Mouse (Mus musculus): Measurements from ENCODE around the gene Sergef.

Sergef gene

DNA sequence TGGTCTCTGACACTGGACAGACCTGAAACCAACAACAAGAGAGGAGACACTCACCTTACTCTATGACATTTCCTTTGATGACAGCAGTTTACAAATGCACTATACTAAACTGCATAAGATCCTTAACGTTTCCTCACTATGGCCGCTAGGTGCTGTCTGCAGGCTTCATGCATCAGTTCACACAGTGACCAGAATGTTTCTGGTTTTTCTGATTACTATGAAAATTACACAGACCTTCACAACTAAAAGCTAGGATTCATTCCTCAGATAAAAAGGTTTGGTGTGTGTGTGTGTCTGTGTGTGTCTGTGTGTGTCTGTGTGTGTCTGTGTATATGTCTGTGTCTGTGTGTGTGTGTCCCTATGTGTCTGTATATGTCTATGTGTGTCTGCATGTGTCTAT, 63.7 kb downstream of the Sergef start:
- DNase-seq (ENCODE audit: low spot score in 2 of 2) = no peak

DNA sequence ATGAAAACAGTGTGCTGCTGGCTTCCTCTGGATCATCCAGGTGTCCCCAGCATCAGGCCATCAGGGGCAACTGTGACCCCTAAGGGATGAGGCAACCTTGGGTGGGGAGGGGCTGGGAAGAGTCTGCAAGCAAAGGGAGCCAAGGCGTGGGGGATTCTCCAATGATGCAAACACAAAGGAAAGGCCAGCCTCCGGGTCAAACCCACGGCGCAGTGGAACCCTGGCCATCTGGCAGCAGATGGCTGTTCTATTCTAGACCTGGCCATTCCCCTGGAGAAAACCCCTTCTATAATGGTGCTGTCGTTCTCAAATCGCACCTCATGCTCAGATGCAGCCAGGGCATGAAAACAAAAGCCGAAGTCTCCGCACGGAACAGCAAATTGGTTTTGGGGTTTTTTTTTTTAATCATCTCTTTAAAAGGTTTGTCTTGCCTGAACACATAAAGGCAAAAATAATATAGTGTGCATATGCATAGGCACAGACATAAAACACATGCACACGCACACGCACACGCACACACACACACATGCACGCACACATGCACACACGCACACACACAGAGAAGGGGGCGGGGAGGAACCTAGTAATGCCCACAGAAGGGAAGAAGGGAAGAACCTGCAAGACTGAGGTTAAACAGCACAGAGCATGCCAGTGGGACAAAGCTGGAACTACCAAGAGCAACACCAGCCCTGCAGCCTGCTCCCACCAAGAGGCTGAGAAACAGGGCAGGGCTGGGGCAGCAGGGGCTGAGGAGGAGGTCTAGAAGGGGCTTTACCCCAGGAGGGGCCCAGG, 66.6 kb downstream of the Sergef start:
- DNase-seq (ENCODE audit: low spot score in 2 of 2) = no peak

DNA sequence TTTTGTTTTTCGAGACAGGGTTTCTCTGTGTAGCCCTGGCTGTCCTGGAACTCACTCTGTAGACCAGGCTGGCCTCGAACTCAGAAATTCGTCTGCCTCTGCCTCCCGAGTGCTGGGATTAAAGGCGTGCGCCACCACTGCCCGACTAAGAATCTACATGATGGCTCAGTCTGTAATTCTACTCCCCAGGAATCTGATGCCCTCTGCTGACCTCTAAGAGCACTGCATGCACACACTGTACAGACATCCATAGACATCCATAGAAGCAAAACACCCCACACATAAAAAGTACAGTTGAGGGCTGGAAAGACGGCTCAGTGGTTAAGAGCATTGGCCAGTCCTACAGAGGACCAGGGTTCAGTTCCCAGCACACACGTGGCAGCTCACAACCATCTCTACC, 70.1 kb downstream of the Sergef start:
- peak; percentile 41 to 47 for DNase-seq (ENCODE audit: low spot score in 2 of 2)

DNA sequence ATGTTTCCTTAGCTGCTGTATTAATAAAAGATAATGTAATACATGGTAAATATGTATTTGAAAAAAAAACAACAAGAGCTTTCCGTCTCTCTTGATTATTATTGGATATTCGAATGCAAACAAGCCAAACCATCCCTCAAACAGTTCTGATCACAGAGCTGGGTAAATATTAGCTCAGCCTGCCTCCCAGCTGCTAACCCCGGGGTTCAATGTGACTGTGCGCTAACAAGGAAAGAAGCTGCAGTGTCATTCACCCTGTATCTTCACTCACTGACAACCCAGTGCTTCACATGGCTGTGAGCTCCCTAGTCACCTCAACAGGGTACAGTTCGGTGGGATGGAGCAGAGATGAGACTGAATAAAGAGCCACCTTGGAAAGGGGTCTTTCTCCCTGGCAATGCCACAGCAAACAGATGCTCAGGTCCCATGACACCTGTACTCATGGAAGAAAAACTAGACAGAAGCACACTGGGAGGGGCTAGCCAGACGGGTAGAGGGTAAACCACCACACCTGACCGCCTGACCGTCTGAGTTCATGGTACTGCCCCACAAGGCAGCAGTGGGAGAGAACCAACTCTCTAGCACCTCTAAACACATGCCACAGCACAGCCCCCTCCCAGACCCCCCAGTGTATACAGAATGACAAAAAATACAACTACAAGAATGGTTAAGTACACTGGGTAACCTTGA, 73.1 kb downstream of the Sergef start:
- no peak for DNase-seq (ENCODE audit: low spot score in 2 of 2)

DNA sequence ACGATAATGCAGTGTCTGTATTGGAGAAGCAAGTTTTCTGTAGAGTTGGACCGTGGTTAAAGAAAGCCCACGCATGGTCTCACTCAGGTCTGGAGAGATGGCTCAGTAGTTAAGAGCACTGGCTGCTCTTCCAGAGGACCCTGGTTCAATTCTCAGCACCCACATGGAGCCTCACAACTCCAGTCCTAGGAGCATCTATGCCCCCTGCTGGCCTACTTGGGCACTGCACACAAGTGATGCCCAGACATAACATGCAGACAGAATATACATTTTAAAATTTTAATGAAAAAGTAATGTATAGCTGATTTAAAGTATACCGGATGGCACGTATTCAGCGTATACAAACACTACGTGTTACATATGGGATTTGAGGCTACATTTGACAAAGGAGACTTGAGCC, 74.2 kb downstream of the Sergef start:
- DNase-seq (ENCODE audit: low spot score in 2 of 2) = no peak

DNA sequence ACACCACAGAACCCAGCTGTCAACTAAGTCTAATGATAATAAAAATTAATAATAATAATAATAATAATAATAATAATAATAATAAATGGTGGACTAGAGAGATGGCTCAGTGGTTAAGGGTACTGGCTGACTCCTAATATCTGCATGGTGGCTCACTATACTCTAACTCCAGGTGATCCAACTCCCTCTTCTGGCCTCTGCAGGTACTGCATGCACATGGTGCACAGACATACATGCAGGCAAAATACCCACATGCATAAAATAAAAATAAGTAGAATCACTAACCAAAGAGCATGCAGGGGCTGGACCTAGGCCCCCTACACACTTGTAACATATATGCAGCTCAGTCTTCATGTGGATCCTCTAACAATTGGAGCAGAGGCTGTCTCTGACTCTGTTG, 75.8 kb downstream of the Sergef start:
- DNase-seq (ENCODE audit: low spot score in 2 of 2) = no peak

DNA sequence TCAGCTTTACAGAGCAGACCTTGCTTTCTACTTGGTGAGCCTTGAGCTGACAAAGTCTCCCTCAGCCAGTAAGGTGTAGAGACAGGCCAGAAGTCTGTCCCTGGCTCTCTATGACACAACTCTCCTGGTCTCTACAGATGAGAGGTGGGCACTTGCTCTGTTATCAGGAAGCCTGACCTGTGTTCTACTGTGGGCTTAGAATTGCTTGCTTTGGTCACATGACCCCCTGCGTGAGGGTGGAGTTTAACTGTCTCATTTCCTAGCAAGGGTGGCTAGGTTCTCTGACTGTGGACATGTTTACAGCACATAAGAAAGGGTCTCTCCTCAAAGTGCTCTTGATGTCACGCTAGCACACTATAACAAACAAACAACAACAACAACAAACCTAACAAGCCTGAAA, 79.5 kb downstream of the Sergef start:
- no peak for DNase-seq (ENCODE audit: low spot score in 2 of 2)

DNA sequence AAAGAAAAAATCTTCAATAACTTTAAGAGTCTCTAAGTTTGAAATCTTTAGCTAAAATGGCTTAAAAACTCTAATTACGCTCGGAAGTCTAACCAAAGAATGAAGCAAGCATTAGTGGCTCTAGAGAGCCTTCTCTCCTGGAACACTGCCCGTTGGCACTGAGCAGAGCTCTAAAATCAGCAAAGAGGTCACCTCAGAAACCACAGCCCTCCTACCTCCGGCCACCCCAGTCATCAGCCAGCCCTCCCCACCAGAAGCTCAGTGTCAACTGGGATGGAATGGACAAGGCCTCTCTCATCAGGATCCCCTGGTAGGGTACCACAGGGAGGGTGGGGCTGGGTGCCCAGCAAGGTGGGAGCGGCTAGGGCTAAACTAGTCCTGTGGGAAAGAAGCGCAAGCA, 80.0 kb downstream of the Sergef start:
- no peak for DNase-seq (ENCODE audit: low spot score in 2 of 2)

DNA sequence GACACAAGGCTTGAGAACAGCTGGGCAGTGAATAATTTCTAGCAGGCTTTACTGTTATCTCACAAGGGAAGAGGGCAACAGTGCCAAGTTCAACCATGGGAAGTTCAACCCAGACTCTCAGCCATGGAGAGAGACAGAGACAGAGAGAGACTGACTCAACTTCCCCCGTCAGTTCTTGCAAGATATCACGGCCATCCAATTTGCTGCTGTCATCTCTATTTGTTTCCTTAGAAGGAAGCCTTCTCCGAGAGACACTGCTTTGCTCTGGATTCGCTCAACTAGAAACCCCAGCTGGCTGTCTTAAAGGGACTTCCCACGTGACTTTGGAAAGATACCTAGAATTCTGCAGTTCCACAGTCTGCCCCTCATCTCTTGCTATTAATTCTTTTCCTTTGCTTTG, 80.6 kb downstream of the Sergef start:
- DNase-seq (ENCODE audit: low spot score in 2 of 2) = no peak

DNA sequence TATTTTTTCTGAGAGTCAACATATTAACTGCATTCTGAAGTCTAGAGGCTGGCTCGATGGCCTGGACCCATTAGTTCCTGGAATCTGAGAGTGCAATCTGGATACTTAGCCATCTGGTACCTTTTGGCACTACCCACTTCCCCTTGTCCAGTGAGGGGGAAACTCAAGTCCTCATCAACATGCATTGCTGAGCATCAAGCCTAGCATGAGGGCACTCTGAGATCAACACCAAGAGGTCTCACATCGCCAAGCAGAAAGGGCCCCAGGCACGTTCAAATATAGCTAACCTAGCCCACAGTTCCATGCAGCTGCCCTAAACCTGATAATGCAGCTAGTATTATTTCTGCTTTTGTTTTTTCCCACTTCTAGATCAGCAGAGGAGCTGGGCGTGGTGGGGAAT, 81.6 kb downstream of the Sergef start:
- no peak for DNase-seq (ENCODE audit: low spot score in 2 of 2)

DNA sequence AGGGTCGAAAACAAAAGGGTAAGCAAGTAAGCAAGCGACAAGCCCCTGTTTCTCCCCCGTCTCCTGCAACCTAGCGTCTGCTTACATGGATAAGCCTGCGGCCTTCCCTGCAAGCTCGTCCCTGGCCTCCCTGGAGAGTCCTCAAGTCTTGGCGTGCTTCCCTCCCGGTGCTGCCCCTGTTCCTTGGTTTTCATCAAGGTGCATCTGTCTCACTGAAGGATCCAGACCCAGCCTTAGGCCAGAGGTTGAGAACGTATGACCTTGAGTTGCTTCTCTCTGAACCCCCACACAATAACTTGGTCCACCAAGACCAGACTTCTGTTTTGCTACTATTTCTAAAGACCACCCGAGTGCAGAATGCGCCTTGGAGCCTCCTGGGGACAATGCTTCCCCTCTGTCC, 82.2 kb downstream of the Sergef start:
- DNase-seq (ENCODE audit: low spot score in 2 of 2) = no peak

DNA sequence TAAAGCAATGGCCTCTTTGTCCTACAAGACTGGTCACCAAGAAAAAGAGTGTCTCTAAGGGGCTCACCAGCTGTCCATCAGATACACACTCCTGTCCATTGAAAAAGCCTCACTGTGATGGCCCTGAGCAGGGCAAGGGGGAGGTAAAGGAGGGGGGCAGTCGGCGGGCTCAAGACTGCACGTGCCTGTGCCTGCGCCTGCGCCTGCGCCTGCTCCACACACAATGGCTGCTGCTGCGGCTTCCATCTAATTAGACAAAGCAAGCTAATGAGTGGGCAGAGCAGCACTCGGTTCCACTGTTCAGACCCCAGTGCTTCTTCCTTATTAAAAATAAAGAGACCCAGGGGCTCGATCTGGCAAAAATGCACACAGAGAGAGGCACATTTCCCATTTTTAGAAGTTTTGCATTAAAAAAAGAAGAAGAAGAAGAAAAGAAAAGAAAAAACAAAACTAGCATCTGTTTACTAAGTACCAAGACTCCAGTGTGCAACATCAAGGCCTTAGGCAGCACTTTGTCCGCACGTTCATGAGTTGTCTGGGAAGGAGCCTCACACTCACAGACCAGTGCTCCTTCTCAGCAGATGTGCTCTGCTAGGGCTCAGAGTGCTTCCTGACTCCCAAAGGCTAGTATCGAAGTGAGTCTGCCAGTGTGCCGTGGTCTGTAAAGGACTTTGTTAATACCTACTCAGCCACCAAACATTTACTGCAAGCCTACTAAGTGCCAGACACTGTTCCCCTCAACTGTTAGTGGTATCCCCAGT, 83.1 kb downstream of the Sergef start:
- no peak for DNase-seq (ENCODE audit: low spot score in 2 of 2)

DNA sequence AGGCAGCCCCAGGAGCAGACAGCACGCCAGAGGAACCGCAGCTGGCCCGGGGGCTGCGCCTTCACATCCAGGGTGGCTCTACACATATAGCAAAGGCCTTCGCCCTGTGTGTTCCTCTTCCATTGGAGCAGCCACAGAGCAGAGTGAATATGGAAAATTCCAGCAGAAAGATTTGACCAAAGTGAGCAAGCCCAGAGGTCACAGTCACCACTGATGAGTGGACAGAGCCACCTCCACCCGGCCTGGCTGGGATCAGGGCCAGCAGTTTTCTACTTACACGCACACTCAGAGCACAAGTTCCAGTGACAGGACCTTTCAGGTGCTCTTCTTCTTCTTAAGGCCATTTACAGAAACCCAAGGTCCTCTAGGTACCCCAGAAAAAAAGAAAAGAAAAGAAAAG, 83.9 kb downstream of the Sergef start:
- no peak for DNase-seq (ENCODE audit: low spot score in 2 of 2)

DNA sequence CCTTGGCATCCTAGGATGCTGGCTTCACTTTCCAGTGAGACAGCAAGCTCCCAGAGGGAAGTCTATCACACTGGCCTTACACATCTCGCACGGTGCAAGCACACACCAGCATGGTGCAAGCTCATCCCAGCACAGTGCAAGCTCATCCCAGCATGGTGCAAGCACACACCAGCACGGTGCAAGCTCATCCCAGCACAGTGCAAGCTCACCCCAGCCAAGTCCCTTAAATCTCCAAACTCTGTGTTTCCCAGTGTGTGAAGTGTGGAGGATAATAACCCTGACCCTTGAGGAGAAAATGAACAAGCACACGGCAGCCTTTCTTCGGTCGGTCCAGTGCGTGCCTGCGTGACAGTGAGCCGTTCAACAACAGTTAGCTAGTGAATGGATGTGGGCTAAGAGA, 84.8 kb downstream of the Sergef start:
- no peak for DNase-seq (ENCODE audit: low spot score in 2 of 2)

DNA sequence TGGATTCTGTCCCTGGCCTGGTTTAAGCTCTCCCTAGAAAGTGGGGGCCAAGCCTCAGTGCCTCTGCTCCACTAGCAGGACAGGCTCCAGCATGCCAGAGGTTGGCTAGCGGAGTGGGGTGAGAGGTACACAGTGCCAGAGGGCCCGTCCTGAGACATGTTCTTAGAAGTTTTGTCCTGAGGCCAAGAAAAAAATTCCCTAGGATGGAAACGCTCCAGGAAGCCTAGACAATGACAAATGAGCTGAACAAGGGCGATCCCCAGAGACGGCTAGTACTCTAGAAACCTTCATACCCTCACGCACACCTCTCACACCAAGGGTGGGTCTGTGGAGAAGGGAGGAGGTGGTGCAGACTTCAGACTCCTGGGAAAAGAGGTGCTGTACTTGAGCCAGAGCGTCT, 85.6 kb downstream of the Sergef start:
- no peak for DNase-seq (ENCODE audit: low spot score in 2 of 2)

DNA sequence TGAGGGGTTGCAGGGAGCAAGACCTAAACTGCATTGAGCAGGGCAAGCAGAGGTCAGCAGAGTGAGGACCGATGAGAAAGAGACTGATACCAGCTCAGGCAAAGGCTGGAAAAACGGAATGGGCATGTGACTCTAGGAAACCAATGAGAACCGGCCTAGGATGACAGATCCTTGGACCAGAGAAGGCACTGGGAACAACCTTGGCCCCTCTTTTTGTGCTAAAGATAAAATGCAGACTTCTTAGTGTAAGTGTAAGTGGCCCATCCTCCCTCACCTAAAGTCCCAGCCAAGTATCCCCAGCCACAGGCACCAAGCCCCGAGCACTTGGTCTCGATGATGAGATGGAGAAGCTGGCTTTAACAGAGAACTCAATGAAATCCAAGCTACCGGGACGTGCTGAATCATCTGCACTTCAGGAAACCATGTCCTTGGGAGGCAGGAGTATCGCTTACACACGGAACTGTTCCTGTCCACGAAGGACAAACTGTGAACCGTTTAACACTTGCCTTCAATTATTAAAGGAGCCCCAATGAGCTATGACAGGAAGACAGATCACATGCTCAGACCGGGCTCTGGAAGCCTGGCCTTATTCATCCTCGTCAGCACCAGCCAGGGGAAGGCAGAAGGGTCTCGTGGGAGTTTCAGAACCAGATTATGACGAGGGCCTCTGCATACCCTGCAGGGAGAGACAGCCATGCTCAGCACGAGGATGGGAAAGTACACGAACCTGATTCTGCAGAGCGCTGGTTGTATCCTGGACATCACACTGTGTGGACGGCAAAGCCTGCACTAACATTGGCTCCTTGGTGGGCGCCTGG, 87.5 kb downstream of the Sergef start:
- DNase-seq (ENCODE audit: low spot score in 2 of 2) = no peak

DNA sequence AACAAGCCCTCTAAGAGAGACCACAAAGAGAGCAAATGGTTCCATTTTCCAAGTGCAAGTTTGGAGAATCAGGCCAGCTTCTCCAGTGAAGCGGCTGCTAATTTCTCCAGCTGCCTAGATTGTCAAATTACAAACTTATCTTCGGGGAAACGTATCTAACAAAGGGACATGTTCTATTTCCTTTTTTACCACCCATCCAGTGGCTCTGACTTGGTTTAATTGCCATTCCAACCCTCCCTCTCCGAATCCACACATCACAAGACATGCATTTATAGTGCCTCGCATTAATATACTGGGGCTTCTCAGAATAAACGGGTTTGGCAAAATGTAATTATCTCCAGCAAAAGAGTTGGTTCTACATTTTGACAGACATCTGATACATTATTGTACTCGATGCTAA, 88.4 kb downstream of the Sergef start:
- no peak for DNase-seq (ENCODE audit: low spot score in 2 of 2)

DNA sequence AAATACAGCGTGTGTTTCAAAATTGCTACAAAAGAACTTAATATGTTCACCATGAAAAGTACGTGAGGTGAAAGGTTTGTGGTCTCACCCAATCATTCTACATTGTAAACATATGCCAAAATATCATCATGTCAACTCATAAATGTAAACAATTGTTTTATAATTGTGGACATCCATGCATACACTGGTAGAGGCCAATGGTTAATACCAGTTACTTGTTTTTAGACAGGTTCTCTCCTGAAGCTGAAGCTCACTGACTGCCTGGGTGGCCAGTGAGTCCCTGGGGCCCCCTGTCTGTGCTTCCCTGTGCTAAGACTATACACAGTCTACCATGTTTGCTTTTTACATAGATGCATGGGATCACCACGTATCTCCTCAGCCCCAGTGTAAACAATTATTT, 91.5 kb downstream of the Sergef start:
- DNase-seq (ENCODE audit: low spot score in 2 of 2) = no peak

DNA sequence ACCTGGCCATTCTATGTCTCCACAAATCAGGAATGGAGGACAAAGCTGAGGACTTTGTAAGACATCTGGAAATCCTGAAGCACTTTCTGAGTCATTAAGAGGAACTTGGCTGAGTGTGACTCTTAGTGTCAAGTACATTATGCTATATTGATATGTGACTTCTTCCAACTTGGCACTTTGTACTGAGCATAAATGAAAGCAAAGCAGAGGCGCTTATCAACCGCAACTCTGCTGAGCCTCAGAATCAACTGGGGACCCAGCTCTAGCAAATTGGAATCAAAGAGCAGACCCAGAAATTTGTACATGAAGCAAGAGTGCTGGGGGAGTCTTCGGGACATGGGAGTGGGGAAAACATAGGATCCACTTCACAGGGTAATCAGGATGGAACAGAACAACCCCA, 92.0 kb downstream of the Sergef start:
- DNase-seq (ENCODE audit: low spot score in 2 of 2) = no peak

DNA sequence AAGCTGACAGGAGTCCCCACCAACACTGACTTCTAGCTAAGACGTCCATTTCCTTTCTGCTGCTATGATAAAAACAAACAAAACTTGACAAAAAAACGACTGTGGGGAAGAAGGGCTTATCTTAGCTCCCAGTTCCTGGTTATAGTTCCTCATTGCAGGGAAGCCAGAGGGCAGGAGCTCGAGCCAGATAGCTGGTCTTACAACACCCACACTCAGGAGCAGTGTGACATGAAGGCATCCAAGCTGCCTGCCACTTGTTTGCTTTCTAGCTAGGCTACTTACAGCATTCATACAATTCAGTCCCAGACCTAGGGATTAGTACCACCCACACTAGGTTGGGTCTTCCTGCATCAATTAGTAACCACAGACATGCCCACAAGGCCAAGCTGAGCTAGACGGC, 93.1 kb downstream of the Sergef start:
- no peak for DNase-seq (ENCODE audit: low spot score in 2 of 2)

DNA sequence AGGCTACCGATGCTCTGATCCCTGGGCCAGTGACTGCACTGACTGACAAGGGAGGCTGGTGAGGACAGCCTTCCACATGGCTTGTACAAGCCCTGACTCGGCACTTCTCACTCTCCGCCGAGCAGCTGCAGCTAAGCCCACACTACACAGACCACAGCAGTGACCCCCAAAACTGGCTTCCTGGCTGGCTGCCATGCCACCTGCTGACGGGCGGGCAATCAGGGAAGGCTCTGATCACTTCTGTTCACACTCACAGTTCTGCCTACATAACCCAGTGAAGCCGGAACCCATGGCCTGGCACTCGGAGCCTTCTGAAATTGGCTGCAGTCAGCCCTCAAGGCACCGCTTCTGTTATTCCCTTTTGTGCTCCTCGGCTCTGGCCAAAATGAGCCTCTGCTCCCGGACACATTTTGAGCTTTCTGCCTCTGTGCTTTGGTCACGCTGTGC, 95.4 kb downstream of the Sergef start:
- peak; percentile 40 to 50 for DNase-seq (ENCODE audit: low spot score in 2 of 2)

DNA sequence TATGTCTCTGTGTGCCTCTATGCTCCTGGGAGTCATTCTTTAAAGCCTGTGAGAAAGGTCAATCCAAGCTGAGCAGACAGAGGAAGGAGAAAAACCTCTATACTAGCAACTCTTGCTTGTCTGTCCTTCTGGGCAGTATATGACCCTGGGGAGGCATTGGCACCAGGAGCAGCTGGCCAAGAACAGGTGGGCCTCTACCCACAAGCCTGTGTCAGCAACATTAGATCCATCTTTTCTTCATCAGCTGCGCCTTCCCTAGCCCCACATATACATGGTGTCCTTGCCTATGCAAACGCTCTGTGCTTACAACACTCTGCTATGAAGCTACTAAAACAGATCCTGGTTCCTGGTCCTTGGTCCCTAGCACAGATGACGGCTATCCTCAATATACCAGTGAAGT, 97.5 kb downstream of the Sergef start:
- DNase-seq (ENCODE audit: low spot score in 2 of 2) = no peak
